Mouse (Mus musculus): ENCODE results near the gene Dxo. TPM values are rescaled to one million over a fixed set of nuclear protein-coding genes. Genes with fewer than 3 reads are reported as not detected.
"Not testable (repeated sequence)": the region's sequence is repeated elsewhere in the genome, so short reads cannot be mapped to it uniquely, and the experiment has no call there.

Dxo gene
- 65.5 and 77.7 TPM in 2 replicates for polyA plus RNA-seq (2016; fragmentation: Nextera tagmentation; extraction: Ambion mirVana)

GRCm38 (mm10) chr17:34836856-34837221 is at the start of gene Dxo, which contains the start of gene Stk19:
TSS of gene Dxo (plus strand) at chr17:34837019.
TSS of gene Stk19 (minus strand) at chr17:34836945.
- H3K4me1 ChIP-seq = peaks cover 20% of the 10 kb centered on the region
- peak; percentile 90 for ATAC-seq (ENCODE audit: insufficient number of reproducible peaks, insufficient read depth, low FRiP score, low TSS enrichment)
- WGBS = under 1% methylated on average over 40 of the region's 40 CpGs
- peak within 1 kb of the TSS; percentile 85 for H3K4me3 ChIP-seq
- H3K27ac ChIP-seq = peak within 1 kb of the TSS; percentile 67
- H3K27me3 ChIP-seq = no peaks in the 10 kb centered on the region
- H3K4me2 ChIP-seq (replicated peaks) = peak within 1 kb of the TSS; percentile 99
- no peaks in the 10 kb centered on the region for H3K9me3 ChIP-seq
- peaks cover 50% of the 10 kb centered on the region for H3K36me3 ChIP-seq
- H3K9ac ChIP-seq = peak within 1 kb of the TSS; percentile 84

- Histone ChIP-seq H3K9ac (no peak overlapping the region), H3K4me3 (no peak overlapping the region), H3K27me3 (no peaks in the 10 kb centered on the region), H3K27ac (no peak overlapping the region), H3K9me3 (no peaks in the 10 kb centered on the region), H3K4me1 (no peaks in the 10 kb centered on the region), H3K4me2 (replicated peaks) (no peak overlapping the region), H3K36me3 (no peaks in the 10 kb centered on the region)
- ATAC-seq (ENCODE audit: insufficient number of reproducible peaks, insufficient read depth, low FRiP score, low TSS enrichment) = no peak
- 86% methylated on average over 10 of the region's 10 CpGs for WGBS
Observed at GRCm38 (mm10) chr17:34795016-34795415, 41.8 kb upstream of the Dxo start.

- no peaks in the 10 kb centered on the region for H3K4me1 ChIP-seq
- no peak overlapping the region for H3K27ac ChIP-seq
- H3K4me2 ChIP-seq (replicated peaks) = no peak overlapping the region
- H3K27me3 ChIP-seq = no peaks in the 10 kb centered on the region
- no peak overlapping the region for H3K9ac ChIP-seq
- no peaks in the 10 kb centered on the region for H3K9me3 ChIP-seq
- WGBS = 65% methylated on average over 9 of the region's 9 CpGs
- H3K36me3 ChIP-seq = no peaks in the 10 kb centered on the region
- no peak for ATAC-seq (ENCODE audit: insufficient number of reproducible peaks, insufficient read depth, low FRiP score, low TSS enrichment)
- H3K4me3 ChIP-seq = no peak overlapping the region
Observed at GRCm38 (mm10) chr17:34795633-34796032, 41.2 kb upstream of the Dxo start.

GRCm38 (mm10) chr17:34796311-34797140 is 40.3 kb upstream of the Dxo start:
- H3K4me1 ChIP-seq = no peaks in the 10 kb centered on the region
- ATAC-seq (ENCODE audit: insufficient number of reproducible peaks, insufficient read depth, low FRiP score, low TSS enrichment) = no peak
- WGBS = 88% methylated on average over 8 of the region's 8 CpGs
- H3K9ac ChIP-seq = no peak overlapping the region
- no peaks in the 10 kb centered on the region for H3K9me3 ChIP-seq
- H3K36me3 ChIP-seq = no peaks in the 10 kb centered on the region
- no peak overlapping the region for H3K4me2 ChIP-seq (replicated peaks)
- H3K27me3 ChIP-seq = no peaks in the 10 kb centered on the region
- H3K27ac ChIP-seq = no peak overlapping the region
- H3K4me3 ChIP-seq = no peak overlapping the region

- H3K36me3 ChIP-seq; H3K9ac ChIP-seq; H3K27ac ChIP-seq; H3K4me3 ChIP-seq; ATAC-seq (ENCODE audit: insufficient number of reproducible peaks, insufficient read depth, low FRiP score, low TSS enrichment); H3K4me1 ChIP-seq; H3K27me3 ChIP-seq; H3K4me2 ChIP-seq (replicated peaks); H3K9me3 ChIP-seq: not testable (repeated sequence)
- 85% methylated on average over 10 of the region's 10 CpGs for WGBS
Observed at GRCm38 (mm10) chr17:34797211-34797995, 39.4 kb upstream of the Dxo start.

- not testable (repeated sequence) for H3K27ac ChIP-seq; H3K36me3 ChIP-seq; ATAC-seq (ENCODE audit: insufficient number of reproducible peaks, insufficient read depth, low FRiP score, low TSS enrichment); H3K4me1 ChIP-seq; H3K9ac ChIP-seq; H3K4me3 ChIP-seq; H3K27me3 ChIP-seq; H3K4me2 ChIP-seq (replicated peaks); H3K9me3 ChIP-seq
- 87% methylated on average over 6 of the region's 7 CpGs for WGBS
Observed at GRCm38 (mm10) chr17:34798071-34798470, 38.7 kb upstream of the Dxo start.

- Histone ChIP-seq H3K9me3 (no peaks in the 10 kb centered on the region), H3K4me1 (no peaks in the 10 kb centered on the region)
Observed at GRCm38 (mm10) chr17:34798866-34799530, 37.8 kb upstream of the Dxo start.

GRCm38 (mm10) chr17:34799531-34799925 is 37.3 kb upstream of the Dxo start:
- ATAC-seq (ENCODE audit: insufficient number of reproducible peaks, insufficient read depth, low FRiP score, low TSS enrichment) = no peak
- no peak overlapping the region for H3K9ac ChIP-seq
- 84% methylated on average over 4 of the region's 4 CpGs for WGBS
- no peak overlapping the region for H3K27ac ChIP-seq
- no peak overlapping the region for H3K4me2 ChIP-seq (replicated peaks)
- no peaks in the 10 kb centered on the region for H3K27me3 ChIP-seq
- H3K4me3 ChIP-seq = no peak overlapping the region
- H3K36me3 ChIP-seq = no peaks in the 10 kb centered on the region
- H3K4me1 ChIP-seq = no peaks in the 10 kb centered on the region
- no peaks in the 10 kb centered on the region for H3K9me3 ChIP-seq

More at GRCm38 (mm10) chr17:34798866-34799530, 37.8 kb upstream of the Dxo start:
- H3K27ac ChIP-seq = no peak overlapping the region
- no peak overlapping the region for H3K9ac ChIP-seq
- H3K27me3 ChIP-seq = no peaks in the 10 kb centered on the region
- H3K36me3 ChIP-seq = no peaks in the 10 kb centered on the region
- no peak overlapping the region for H3K4me3 ChIP-seq
- H3K4me2 ChIP-seq (replicated peaks) = no peak overlapping the region
- 88% methylated on average over 17 of the region's 17 CpGs for WGBS
- ATAC-seq (ENCODE audit: insufficient number of reproducible peaks, insufficient read depth, low FRiP score, low TSS enrichment) = no peak

GRCm38 (mm10) chr17:34800781-34801305 is 36.0 kb upstream of the Dxo start:
- H3K9me3 ChIP-seq; H3K4me1 ChIP-seq; ATAC-seq (ENCODE audit: insufficient number of reproducible peaks, insufficient read depth, low FRiP score, low TSS enrichment); H3K9ac ChIP-seq; H3K4me2 ChIP-seq (replicated peaks); H3K4me3 ChIP-seq; H3K27ac ChIP-seq; H3K27me3 ChIP-seq; H3K36me3 ChIP-seq: not testable (repeated sequence)
- WGBS = 92% methylated on average over 16 of the region's 16 CpGs

GRCm38 (mm10) chr17:34802756-34803155 is 34.1 kb upstream of the Dxo start:
- 95% methylated on average over 9 of the region's 9 CpGs for WGBS
- H3K9me3 ChIP-seq; H3K27ac ChIP-seq; H3K9ac ChIP-seq; H3K4me1 ChIP-seq; ATAC-seq (ENCODE audit: insufficient number of reproducible peaks, insufficient read depth, low FRiP score, low TSS enrichment); H3K4me3 ChIP-seq; H3K27me3 ChIP-seq; H3K4me2 ChIP-seq (replicated peaks); H3K36me3 ChIP-seq: not testable (repeated sequence)

- 90% methylated on average over 6 of the region's 6 CpGs for WGBS
- H3K27ac ChIP-seq; H3K36me3 ChIP-seq; H3K4me2 ChIP-seq (replicated peaks); H3K4me3 ChIP-seq; H3K9me3 ChIP-seq; ATAC-seq (ENCODE audit: insufficient number of reproducible peaks, insufficient read depth, low FRiP score, low TSS enrichment); H3K27me3 ChIP-seq; H3K9ac ChIP-seq; H3K4me1 ChIP-seq: not testable (repeated sequence)
Observed at GRCm38 (mm10) chr17:34803367-34803766, 33.5 kb upstream of the Dxo start.
